Mouse (Mus musculus): ENCODE measurements around the gene Ptch2.

DNA sequence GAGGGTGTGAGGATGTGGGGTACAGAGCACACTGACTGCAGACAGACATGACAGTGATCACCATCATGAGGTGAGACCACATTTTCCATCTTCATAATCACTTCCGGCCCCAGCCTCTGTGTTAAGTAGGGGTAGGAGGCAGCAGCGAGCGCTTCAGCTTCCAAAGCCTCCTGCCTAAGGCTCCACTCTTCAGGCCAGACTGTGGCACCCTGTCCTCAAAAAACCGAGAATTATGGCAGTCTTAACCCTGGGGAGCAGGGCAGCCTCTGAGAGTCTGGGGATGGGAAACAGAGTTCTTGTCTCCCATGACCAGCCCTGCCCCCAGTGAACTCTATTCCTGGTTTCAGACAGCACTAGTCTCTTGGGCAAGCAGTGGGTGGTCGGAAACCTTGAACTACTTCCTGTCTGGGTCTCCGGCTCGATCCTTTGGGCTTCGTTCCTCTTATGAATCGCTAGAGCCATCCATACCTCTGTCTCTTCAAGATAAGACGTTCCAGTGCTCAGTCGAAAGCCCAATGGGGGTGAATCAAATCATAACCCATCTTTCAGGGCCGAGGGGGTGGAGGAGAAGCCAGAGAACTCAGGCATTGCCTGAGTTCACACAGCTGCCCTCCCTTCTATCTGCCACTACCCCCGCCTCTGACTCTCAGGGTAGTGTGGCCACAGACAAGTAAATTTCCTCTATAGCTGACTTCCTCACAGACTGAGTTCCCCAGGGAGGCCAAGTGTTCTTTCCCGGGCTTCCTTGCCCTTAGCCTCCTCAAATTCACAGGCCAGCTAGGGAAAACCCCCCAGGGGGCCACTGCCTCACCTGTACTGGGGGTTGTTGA is 28.9 kb downstream of the Ptch2 start:
- TF ChIP-seq GATA1 (IDR thresholded peaks at IDR 0.05; ENCODE audit: borderline replicate concordance, low read length) (no peak), FLI1 (IDR thresholded peaks at IDR 0.05; ENCODE audit: low read length) (no peak)

Data from megakaryocyte, embryonic 14.5 days (primary cell).